Mouse (Mus musculus) urinary bladder, adult 2 months (tissue): Measurements from ENCODE around the gene Rufy1. TPM values are rescaled to one million over a fixed set of nuclear protein-coding genes. Genes with fewer than 3 reads are reported as not detected.
"Not testable (repeated sequence)": the region's sequence is repeated elsewhere in the genome, so short reads cannot be mapped to it uniquely, and the experiment has no call there.

ENCODE experiments used
- DNase-seq: peaks from one replicate; pipeline ENCODE4 v3.0.0; 2022; ENCODE audit warnings: low spot score
- polyA plus RNA-seq: library from polyadenylated mRNA; depleted of rRNA; stranded (reverse); fragments of >200 nt; gene quantifications from 2 replicates; pipeline ENCODE4 v1.2.3, GENCODE M21; 2012

Gene Rufy1
- polyA plus RNA-seq, 1 experiment: 27.2 TPM

GRCm38 (mm10) chr11:50377892-50378684, 52.8 kb downstream of the Rufy1 start:
- DNase-seq: peak; percentile 87

GRCm38 (mm10) chr11:50376911-50377891, 53.7 kb downstream of the Rufy1 start, which contains the start of gene Hnrnph1:
TSS of gene Hnrnph1 (plus strand) at chr11:50376990.
- peak; percentile 100 for DNase-seq

DNA sequence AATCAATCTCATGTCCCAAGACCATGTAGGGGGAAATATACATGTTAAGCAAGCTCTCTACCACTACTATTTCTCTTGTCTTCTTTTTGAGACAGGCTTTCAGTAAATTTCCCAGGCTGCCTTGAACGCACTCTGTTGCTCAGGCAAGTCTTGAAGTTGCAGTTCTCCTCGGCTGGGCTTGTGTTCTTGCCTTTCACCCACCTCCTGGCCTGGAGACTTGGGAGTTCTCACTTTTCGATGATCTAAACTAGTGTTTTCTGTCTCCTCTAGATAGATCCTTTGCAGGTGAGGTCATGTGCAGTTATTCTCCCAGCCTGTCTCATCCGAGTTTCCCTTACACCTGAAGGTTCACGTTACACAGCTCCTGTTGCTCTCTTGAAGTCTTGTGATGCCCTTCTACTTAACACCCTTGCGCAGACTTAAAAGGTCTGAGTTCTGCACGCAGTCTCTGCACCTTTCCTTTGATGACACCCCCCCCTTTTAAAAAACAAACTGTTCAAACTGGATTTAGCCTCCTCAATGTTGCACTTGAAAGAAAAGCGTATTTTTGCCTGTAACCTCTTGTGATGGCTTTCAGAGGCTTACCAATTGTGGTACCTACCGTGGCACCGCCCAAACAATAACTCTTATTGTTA, 54.7 kb downstream of the Rufy1 start:
- DNase-seq: no peak

GRCm38 (mm10) chr11:50375421-50375820, 55.5 kb downstream of the Rufy1 start:
- DNase-seq: no peak

- no peak for DNase-seq
These were observed 56.5 kb downstream of the Rufy1 start for GRCm38 (mm10) chr11:50374286-50375015.

DNA sequence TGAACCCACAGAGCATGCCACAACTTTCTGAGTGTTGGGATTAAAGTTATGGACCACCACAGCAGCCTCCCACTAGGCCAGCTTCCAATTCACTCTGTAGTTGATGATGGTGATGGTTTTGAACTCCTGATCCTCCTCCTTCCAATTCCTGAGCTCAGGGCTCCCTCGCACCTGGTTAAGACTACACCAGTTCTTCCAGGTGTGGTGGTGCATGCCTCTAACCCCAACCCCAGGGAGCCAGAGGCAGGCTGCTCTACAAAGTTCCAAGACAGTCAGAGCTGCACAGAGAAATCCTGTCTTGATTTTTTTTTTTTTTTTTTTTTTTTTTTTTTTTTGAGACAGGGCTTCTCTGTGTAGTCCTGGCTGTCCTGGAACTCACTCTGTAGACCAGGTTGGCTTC, 57.3 kb downstream of the Rufy1 start:
- no peak for DNase-seq

DNA sequence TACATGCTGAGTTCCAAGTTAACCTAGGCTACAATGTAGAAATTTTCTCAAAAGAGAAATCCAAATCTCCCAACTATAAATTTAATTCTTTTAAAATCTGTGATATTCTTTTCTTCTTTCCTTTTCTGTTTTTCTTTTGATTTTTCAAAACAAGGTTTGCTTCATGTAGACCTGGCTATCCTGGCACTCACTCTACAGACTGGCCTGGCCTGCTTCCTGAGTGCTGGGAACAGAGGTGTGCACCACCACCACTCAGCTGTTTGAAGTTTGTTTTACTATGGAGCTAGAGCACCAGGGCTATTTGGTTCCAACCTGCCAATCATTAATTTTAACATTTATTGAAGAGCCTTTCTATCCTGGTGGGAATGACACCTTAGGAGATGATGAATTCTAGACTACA, 57.8 kb downstream of the Rufy1 start:
- DNase-seq: no peak

DNA sequence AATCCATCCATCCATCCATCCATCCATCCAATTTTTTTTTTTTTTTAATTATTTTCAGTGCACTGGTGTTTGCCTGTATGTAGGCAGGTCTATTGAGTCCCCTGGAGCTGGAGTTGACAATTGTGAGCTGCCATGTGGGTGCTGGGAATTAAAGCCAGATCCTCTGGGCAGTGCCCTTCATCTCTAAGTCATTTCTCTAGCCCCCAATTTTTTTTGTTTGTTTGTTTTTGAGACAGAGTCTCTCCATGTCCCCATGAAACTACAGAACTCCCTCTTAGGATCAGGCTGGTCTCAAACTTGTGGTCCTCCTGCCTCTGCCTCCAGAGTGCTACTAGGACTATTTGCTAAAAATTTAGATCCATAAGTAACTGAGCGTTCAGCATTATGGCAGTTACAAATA, 59.0 kb downstream of the Rufy1 start:
- no peak for DNase-seq

DNA sequence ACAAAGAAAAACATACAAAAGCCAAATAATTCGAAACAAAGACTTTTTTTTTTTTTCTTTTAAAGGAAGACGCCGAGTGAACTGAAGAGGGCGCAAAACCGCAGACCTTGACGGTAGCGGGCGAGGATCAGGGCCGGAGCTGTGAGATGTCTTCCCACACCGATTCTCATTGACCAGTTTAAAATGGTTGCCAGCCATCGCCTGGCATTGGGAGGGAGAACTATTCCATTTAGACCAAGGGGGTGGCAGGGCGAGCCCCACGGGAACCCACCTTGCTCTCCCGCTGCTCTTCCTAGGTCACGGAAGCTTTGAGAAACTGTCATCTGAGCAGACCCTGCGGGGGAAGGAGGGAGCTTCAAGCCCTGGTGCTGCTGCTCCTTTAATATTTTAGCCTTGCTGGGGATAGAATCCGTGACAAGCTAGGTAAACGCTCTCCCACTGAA, 59.5 kb downstream of the Rufy1 start:
- DNase-seq: no peak

- no peak for DNase-seq
These were observed 60.0 kb downstream of the Rufy1 start for GRCm38 (mm10) chr11:50370969-50371368.

- no peak for DNase-seq
These were observed 61.5 kb downstream of the Rufy1 start for GRCm38 (mm10) chr11:50369360-50369911.

DNA sequence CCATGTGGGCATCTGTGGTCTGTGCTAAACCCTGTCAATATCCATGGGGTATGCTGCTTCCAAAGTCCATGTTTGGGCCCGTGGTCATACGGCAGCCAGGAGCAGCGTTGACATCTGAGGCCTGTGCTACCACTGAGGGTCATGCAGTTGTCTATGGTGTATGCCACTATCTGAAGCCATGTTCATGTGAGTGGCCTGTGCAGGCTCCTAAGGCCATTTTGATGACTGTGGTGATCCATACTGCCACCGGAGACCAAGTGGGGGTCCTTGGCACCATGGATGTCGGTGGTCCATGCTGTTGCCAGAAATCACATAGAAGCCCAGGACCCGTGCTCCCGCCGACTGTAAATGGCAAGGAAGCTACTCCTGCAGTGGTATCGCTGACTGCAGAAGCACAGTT, 63.4 kb downstream of the Rufy1 start:
- DNase-seq: no peak

DNA sequence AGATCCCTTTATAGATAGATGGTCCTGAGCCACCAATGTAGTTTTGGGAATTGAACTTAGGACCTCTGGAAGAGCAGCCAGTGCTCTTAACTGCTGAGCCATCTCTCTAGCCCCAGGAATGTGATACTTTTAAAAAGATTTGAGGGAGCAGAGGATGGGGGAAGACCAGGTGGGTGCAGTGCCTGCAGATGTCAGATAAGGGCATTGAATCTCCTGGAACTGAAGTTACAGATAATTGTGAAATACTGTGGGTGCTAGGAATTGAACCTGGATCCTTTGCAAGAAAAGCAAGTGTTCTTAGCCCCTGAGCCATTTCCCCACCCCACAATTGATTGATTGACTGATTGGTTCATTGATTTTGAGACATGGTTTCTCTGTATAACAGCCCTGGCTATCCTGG, 65.6 kb downstream of the Rufy1 start:
- DNase-seq: no peak

DNA sequence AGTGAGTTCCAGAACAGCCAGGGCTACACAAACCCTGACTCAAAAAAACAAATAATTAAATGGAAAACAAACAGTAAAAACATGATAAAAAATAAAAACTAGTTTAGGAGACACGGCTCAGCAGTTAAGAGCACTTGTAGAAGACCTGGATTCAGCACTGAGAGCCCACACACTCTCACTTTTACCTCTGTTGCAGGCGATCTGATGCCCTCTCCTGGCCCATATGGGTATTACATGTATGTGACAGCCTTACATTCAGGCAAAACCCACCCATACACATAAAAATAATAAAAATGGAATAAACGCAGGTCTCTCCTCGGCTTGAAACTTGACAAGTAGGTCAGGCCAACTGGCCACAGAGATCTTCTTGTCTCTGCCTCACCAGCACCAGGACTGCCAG, 66.4 kb downstream of the Rufy1 start:
- no peak for DNase-seq

DNA sequence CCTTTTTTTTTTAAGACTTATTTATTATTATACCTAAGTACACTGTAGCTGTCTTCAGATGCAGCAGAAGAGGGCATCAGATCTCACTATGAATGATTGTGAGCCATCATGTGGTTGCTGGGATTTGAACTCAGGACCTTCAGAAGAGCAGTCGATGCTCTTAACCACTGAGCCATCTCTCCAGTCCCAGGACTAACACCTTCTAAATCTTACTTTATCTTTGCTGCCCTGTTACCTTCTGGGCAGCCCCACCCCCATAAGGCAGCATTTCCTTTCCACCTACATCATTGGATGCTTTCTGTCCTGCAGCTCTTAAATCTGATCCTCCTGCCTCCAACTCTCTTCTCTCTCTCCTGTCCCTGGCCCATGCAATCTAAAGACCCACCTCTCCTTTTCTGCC, 69.6 kb downstream of the Rufy1 start:
- not testable (repeated sequence) for DNase-seq

GRCm38 (mm10) chr11:50358950-50359861, 71.7 kb downstream of the Rufy1 start:
- DNase-seq: peak; percentile 33

DNA sequence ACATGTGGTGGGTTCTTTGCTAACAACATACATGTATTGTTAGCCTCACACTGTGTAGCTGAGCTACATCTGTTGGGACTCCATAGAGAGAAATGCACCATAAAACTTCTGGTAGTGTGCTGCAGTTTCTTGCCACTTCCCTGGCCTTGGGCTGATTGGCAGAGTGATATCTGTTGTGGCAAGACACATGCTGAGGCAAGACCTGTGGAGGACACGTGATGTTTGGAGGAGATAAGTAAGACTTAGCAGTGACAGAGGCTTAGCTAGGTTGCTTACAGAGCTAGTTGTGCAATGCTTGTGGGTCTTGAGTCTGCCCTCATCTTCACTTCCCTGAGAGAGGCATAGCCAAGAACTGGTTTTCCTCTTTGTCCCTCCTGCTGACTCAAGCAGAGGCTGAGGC, 75.5 kb downstream of the Rufy1 start:
- DNase-seq: no peak

- DNase-seq: no peak
These were observed 76.1 kb downstream of the Rufy1 start for GRCm38 (mm10) chr11:50354851-50355250.

DNA sequence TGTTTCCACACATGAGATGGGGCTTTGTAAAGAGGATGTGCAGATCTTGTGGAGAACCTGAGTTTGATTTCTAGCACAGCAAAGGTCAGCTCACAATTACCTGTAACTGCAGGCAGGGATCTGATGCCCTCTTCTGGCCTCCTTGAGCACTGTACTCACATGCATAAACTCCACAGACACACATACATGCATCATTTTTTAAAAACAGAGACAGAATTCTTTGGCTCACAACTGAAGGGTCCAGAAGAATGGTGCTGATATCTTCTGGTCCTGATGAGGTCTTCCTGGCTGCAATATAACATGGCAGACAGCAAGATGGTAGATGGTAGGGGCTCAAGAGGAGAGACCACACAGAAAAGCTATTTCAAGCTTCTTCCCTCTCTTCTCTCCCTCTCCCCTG, 76.8 kb downstream of the Rufy1 start, which contains the start of gene Cby3:
TSS of gene Cby3 (plus strand) at position 301 of the 400 bp plus-strand sequence.
- no peak for DNase-seq

DNA sequence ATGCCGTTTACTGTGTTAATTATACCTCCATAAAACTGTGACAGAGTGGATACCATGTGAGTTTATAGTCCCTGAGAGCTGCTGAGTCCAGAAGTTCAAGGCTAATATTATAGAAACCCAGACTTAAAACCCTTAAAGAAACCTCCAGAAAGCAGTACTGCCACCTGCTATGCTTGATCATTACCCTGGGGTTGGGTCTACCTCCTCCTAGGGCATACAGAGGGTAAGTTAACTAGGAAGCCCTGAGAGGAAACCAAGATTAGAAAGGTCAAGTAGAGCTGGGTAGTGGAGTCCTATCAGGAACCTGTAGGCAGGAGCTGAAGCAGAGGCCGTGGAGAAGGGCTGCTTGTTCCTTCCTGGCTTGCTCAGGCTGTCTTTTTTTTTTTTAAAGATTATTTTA, 78.7 kb downstream of the Rufy1 start:
- no peak for DNase-seq
